29 mouse cellular contexts compared by ENCODE assay signal in genomic region chr16:90827498-90827897, GRCm38 (mm10). TPM values are rescaled to one million over a fixed set of nuclear protein-coding genes. Genes with fewer than 3 reads are reported as not detected.
"Had no signal": no experiment of that assay in that cellular context is flagged by ENCODE, and none has a peak within 500 bp of the region (broad histone marks: within the 10 kb centered on the region; RNA-seq: fewer than 3 reads in every experiment).

No protein-coding gene starts in this region.

- ATAC-seq: forebrain, embryonic 13.5 days; forebrain, embryonic 14.5 days; forebrain, embryonic 15.5 days; forebrain, embryonic 16.5 days; forebrain, postnatal 0 days had no signal

- DNase-seq: cerebellum, adult 2 months; cerebellum, adult 8-10 months; cerebellum, adult 9-11 months; cerebellum, postnatal 10 days; cerebellum, postnatal 14 days; cerebellum, postnatal 25 days; cerebellum, postnatal 36 days; embryo, embryonic 11 days; forebrain, postnatal 0 days; gastrocnemius, adult 2 months; gastrocnemius, postnatal 10 days; gastrocnemius, postnatal 14 days; gastrocnemius, postnatal 25 days; gastrocnemius, postnatal 36 days; heart, adult 11 months; heart, adult 18-20 months had no signal

- H3K27ac ChIP-seq: embryonic facial prominence, embryonic 10.5 days; embryonic facial prominence, embryonic 12.5 days; embryonic facial prominence, embryonic 13.5 days; embryonic facial prominence, embryonic 15.5 days; forebrain, embryonic 10.5 days; forebrain, embryonic 12.5 days; forebrain, embryonic 13.5 days; forebrain, embryonic 15.5 days; gastrocnemius, adult 2 months had no signal

- H3K9ac ChIP-seq: embryonic facial prominence, embryonic 12.5 days; embryonic facial prominence, embryonic 13.5 days; embryonic facial prominence, embryonic 15.5 days; forebrain, embryonic 12.5 days; forebrain, embryonic 13.5 days; forebrain, embryonic 15.5 days; forebrain, postnatal 0 days had no signal

- H3K27me3 ChIP-seq: forebrain, embryonic 15.5 days had no signal

- H3K9me3 ChIP-seq: embryonic facial prominence, embryonic 10.5 days; embryonic facial prominence, embryonic 12.5 days; embryonic facial prominence, embryonic 13.5 days; embryonic facial prominence, embryonic 15.5 days; forebrain, embryonic 10.5 days; forebrain, embryonic 12.5 days; forebrain, embryonic 13.5 days; forebrain, embryonic 15.5 days had no signal

- H3K4me2 ChIP-seq: embryonic facial prominence, embryonic 12.5 days; embryonic facial prominence, embryonic 13.5 days; embryonic facial prominence, embryonic 15.5 days; forebrain, embryonic 12.5 days; forebrain, embryonic 13.5 days; forebrain, embryonic 15.5 days had no signal

- H3K36me3 ChIP-seq: embryonic facial prominence, embryonic 10.5 days; embryonic facial prominence, embryonic 12.5 days; embryonic facial prominence, embryonic 13.5 days; embryonic facial prominence, embryonic 15.5 days; forebrain, embryonic 10.5 days; forebrain, embryonic 12.5 days; forebrain, embryonic 15.5 days had no signal

- H3K4me3 ChIP-seq: embryonic facial prominence, embryonic 10.5 days; embryonic facial prominence, embryonic 12.5 days; embryonic facial prominence, embryonic 13.5 days; embryonic facial prominence, embryonic 15.5 days; erythroblast, embryonic 14.5 days; forebrain, embryonic 10.5 days; forebrain, embryonic 12.5 days; forebrain, embryonic 13.5 days; forebrain, embryonic 15.5 days; gastrocnemius, adult 2 months had no signal

RNA-seq across cellular contexts. Expression of gene Eva1c, which starts 1.0 kb away (rescaled TPM):
- total RNA-seq: common myeloid progenitor, adult 5-6 weeks; granulocyte monocyte progenitor cell, adult 5-6 weeks had no signal
